Mouse (Mus musculus) C2C12 (cell line): Measurements from ENCODE around the gene Pram1. TPM values are rescaled to one million over a fixed set of nuclear protein-coding genes. Genes with fewer than 3 reads are reported as not detected.

ENCODE experiments used
- H3K27me3 ChIP-seq: one replicate; pipeline ENCODE4 v1.6.1; 2011; ENCODE audit not compliant: control insufficient read depth, insufficient read depth, insufficient read length
- H3K36me3 ChIP-seq: one replicate; pipeline ENCODE4 v1.6.1; 2011; ENCODE audit not compliant: control insufficient read depth, insufficient read depth
- H3K4me3 ChIP-seq: one replicate; pipeline ENCODE4 v1.5.1; 2011; ENCODE audit warnings: mild to moderate bottlenecking, control low read depth; ENCODE audit not compliant: poor library complexity, insufficient read depth, severe bottlenecking
- H3K79me2 ChIP-seq: one replicate; pipeline ENCODE4 v1.6.1; 2011; ENCODE audit not compliant: control insufficient read depth, insufficient read depth
- H3K79me3 ChIP-seq: one replicate; pipeline ENCODE4 v1.6.1; 2011; ENCODE audit warnings: low read depth, control low read depth
- H3ac ChIP-seq: one replicate; pipeline ENCODE3; 2011; ENCODE audit warnings: low read depth; ENCODE audit not compliant: control insufficient read depth, insufficient read length
- CEBPB ChIP-seq: IDR thresholded peaks from one replicate; pipeline ENCODE4 v1.6.1; 2011; ENCODE audit warnings: low read depth, mild to moderate bottlenecking, control low read depth, moderate library complexity
- CTCF ChIP-seq: IDR thresholded peaks from one replicate; pipeline ENCODE4 v1.5.1; 2011; ENCODE audit not compliant: control insufficient read depth, insufficient read depth, insufficient read length
- FOSL1 ChIP-seq: IDR thresholded peaks from one replicate; pipeline ENCODE4 v1.8.0; 2011; ENCODE audit warnings: mild to moderate bottlenecking, low read length; ENCODE audit not compliant: poor library complexity, insufficient read depth, severe bottlenecking
- MAX ChIP-seq: IDR thresholded peaks from one replicate; pipeline ENCODE4 v1.6.1; 2011; ENCODE audit warnings: mild to moderate bottlenecking, control low read depth
- MYOD1 ChIP-seq: IDR thresholded peaks from one replicate; pipeline ENCODE4 v1.6.1; 2011; ENCODE audit warnings: low read depth; ENCODE audit not compliant: control insufficient read depth, insufficient read length
- MYOG ChIP-seq: IDR thresholded peaks from one replicate; pipeline ENCODE4 v1.6.1; 2011; ENCODE audit not compliant: control insufficient read depth, insufficient read length; ENCODE audit errors: extremely low read depth
- USF1 ChIP-seq: IDR thresholded peaks from one replicate; pipeline ENCODE4 v1.6.1; 2011; ENCODE audit warnings: low read depth, mild to moderate bottlenecking, control low read depth, moderate library complexity
- polyA plus RNA-seq: library from polyadenylated mRNA; unstranded; fragments of >200 nt; fragmentation: generic; extraction: Trizol; gene quantifications from one replicate; pipeline ENCODE4 v1.2.1, GENCODE M21; 2012; ENCODE audit warnings: missing spikeins

Gene Pram1
- polyA plus RNA-seq, 1 experiment, result not detected

- Histone ChIP-seq H3K79me3 (peaks cover 3% of the 10 kb centered on the region), H3K79me2 (peaks cover 11% of the 10 kb centered on the region), H3K36me3 (peaks cover 18% of the 10 kb centered on the region), H3ac (no peak overlapping the region), H3K4me3 (no peak overlapping the region), H3K27me3 (no peaks in the 10 kb centered on the region)
- TF ChIP-seq MYOG (no peak), USF1 (no peak), MYOD1 (no peak), MAX (no peak), CEBPB (no peak), CTCF (no peak), FOSL1 (no peak)
Measured at GRCm38 (mm10) chr17:33630171-33630895, 7.5 kb upstream of the Pram1 start.

- no peaks in the 10 kb centered on the region for H3K27me3 ChIP-seq
- peaks cover 18% of the 10 kb centered on the region for H3K36me3 ChIP-seq
- peaks cover 3% of the 10 kb centered on the region for H3K79me3 ChIP-seq
- no peak overlapping the region for H3K4me3 ChIP-seq
- no peak overlapping the region for H3ac ChIP-seq
- no peak for TF ChIP-seq MYOD1
- TF ChIP-seq FOSL1, result no peak
- TF ChIP-seq MYOG, result no peak
- no peak for TF ChIP-seq CEBPB
- no peak for TF ChIP-seq CTCF
- peaks cover 11% of the 10 kb centered on the region for H3K79me2 ChIP-seq
Measured at GRCm38 (mm10) chr17:33631236-33631635, 6.6 kb upstream of the Pram1 start.

- Histone ChIP-seq H3K79me2 (peaks cover 11% of the 10 kb centered on the region), H3K36me3 (peaks cover 18% of the 10 kb centered on the region), H3K27me3 (no peaks in the 10 kb centered on the region), H3ac (no peak overlapping the region), H3K4me3 (no peak overlapping the region), H3K79me3 (peaks cover 3% of the 10 kb centered on the region)
- TF ChIP-seq FOSL1 (no peak), CTCF (no peak), USF1 (no peak), MYOD1 (no peak), CEBPB (no peak), MAX (no peak), MYOG (no peak)
Measured at GRCm38 (mm10) chr17:33631796-33632195, 6.1 kb upstream of the Pram1 start.

GRCm38 (mm10) chr17:33637038-33637437 is 818 bp upstream of the Pram1 start:
- Histone ChIP-seq H3ac (no peak overlapping the region), H3K79me2 (no peaks in the 10 kb centered on the region), H3K27me3 (no peaks in the 10 kb centered on the region), H3K4me3 (no peak overlapping the region), H3K79me3 (no peaks in the 10 kb centered on the region), H3K36me3 (peaks cover 20% of the 10 kb centered on the region)
- TF ChIP-seq FOSL1 (no peak), USF1 (no peak), MAX (no peak), MYOG (no peak)

- Histone ChIP-seq H3K36me3 (peaks cover 40% of the 10 kb centered on the region), H3K27me3 (no peaks in the 10 kb centered on the region)
- TF ChIP-seq FOSL1, result no peak
- no peak for TF ChIP-seq USF1
- TF ChIP-seq MYOG, result no peak
- no peak for TF ChIP-seq MYOD1
- no peak for TF ChIP-seq CEBPB
- TF ChIP-seq CTCF, result no peak
Measured at GRCm38 (mm10) chr17:33639743-33640142, 1.9 kb downstream of the Pram1 start.

GRCm38 (mm10) chr17:33644068-33644467 is 6.2 kb downstream of the Pram1 start:
- H3K36me3 ChIP-seq, result peaks cover 70% of the 10 kb centered on the region
- H3K79me3 ChIP-seq, result no peaks in the 10 kb centered on the region
- no peak overlapping the region for H3K4me3 ChIP-seq
- H3K27me3 ChIP-seq, result no peaks in the 10 kb centered on the region
- no peak for TF ChIP-seq CTCF
- TF ChIP-seq FOSL1, result no peak
- TF ChIP-seq MYOG, result no peak
- H3K79me2 ChIP-seq, result no peaks in the 10 kb centered on the region
- H3ac ChIP-seq, result no peak overlapping the region

More at GRCm38 (mm10) chr17:33639743-33640142, 1.9 kb downstream of the Pram1 start:
- H3K79me3 ChIP-seq, result no peaks in the 10 kb centered on the region
- no peak overlapping the region for H3K4me3 ChIP-seq
- H3ac ChIP-seq, result no peak overlapping the region
- H3K79me2 ChIP-seq, result no peaks in the 10 kb centered on the region
